Mouse (Mus musculus): ENCODE data around the gene Rai1. TPM values are rescaled to one million over a fixed set of nuclear protein-coding genes. Genes with fewer than 3 reads are reported as not detected.

Gene Rai1
- polyA plus RNA-seq, 1 experiment: 15.3 TPM

GRCm38 (mm10) chr11:60209217-60209932 is 104.6 kb downstream of the Rai1 start:
- no peak for DNase-seq (ENCODE audit: low read depth, low spot score)
- 13% methylated on average over 7 of the region's 7 CpGs for WGBS

GRCm38 (mm10) chr11:60209933-60210249 is 105.1 kb downstream of the Rai1 start:
- DNase-seq (ENCODE audit: low read depth, low spot score): no peak
- WGBS: 5% methylated on average over 2 of the region's 2 CpGs

- WGBS: under 1% methylated on average over 47 of the region's 47 CpGs
- DNase-seq (ENCODE audit: low read depth, low spot score): no peak
These were observed 105.5 kb downstream of the Rai1 start for GRCm38 (mm10) chr11:60210305-60210724.

DNA sequence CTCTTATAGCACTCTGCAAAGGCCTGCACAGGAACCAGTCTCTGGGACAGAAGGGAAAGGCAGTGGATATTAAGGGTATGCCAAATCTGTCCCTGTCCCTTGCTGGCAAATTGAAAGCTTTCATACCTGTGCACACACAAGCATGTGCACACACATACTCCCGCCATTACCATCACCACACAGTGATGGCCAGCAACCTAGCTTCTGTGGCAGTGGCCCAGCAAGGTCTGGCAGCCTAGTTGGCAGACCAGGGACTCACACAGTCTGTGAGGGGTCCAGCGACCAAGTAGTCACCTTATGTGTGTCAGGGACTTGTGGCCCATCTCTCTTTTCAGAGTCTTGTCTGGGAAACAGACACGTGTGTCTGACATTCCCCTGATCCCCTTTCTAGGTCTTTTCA is 106.3 kb downstream of the Rai1 start:
- no peak for DNase-seq (ENCODE audit: low read depth, low spot score)
- WGBS: 45% methylated on average over 3 of the region's 3 CpGs

DNA sequence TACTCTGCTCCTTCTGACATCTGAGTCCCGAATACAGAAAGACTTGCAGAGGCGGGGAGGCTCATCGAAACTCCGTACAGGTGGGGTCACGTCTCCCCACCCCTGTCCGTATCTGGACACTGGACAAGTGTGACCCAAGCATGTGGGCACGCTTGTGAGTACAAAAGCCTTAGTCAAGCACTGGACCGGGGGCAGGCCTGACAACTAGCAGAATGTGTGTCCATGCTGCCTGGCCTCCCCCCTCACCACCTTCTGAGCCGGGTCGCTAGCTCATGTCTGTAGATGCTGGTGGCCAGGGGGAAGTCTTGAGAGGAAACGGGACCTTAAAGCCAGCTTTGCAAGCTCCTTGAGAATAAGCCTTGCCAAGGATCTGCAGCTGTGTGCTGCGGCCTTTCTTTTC is 106.9 kb downstream of the Rai1 start:
- no peak for DNase-seq (ENCODE audit: low read depth, low spot score)
- WGBS: 72% methylated on average over 12 of the region's 12 CpGs

DNA sequence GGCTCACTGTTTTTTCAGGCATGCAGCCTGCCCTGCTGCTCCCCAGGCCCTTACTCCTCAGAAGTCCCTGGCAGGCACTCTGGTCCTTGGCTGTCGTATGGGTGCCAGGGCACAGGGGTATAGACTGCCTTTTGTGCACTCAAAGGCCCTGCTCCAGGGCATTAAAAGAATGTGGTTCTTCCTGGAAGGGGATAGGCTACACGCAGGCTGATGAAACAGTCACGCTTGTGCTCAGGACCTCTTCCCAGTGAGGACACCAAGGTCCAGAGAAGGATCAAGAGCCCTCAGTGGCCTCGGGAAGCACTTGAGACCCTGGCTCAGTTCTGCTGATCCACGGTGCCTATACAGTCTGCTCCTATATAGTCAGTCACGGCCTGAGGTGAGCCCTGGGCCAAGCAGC is 108.5 kb downstream of the Rai1 start:
- DNase-seq (ENCODE audit: low read depth, low spot score): no peak
- 69% methylated on average over 6 of the region's 6 CpGs for WGBS

GRCm38 (mm10) chr11:60216671-60217070 is 111.9 kb downstream of the Rai1 start:
- 57% methylated on average over 1 of the region's 1 CpGs for WGBS
- no peak for DNase-seq (ENCODE audit: low read depth, low spot score)

GRCm38 (mm10) chr11:60217467-60217866 is 112.7 kb downstream of the Rai1 start:
- WGBS: 51% methylated on average over 7 of the region's 7 CpGs
- DNase-seq (ENCODE audit: low read depth, low spot score): no peak

DNA sequence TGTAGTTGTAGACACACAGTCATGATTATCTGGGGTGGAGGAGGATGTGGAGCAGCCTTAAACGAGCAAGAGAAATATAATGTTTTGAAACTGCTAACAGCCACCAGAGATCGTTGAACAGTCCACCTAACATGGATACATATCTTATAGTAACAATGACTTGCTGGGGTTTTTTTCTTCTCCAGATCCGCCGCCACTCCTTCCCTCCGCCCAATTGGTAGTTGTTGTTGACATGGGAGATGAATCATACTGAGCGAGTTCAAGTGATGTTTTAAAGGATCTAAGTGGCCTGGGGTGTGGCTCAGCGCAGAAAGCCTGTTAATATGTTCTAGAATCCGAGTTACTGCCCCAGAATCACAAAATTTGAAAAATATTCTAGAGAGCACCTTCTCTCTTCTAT is 114.8 kb downstream of the Rai1 start:
- WGBS: 4% methylated on average over 8 of the region's 8 CpGs
- DNase-seq (ENCODE audit: low read depth, low spot score): no peak

DNA sequence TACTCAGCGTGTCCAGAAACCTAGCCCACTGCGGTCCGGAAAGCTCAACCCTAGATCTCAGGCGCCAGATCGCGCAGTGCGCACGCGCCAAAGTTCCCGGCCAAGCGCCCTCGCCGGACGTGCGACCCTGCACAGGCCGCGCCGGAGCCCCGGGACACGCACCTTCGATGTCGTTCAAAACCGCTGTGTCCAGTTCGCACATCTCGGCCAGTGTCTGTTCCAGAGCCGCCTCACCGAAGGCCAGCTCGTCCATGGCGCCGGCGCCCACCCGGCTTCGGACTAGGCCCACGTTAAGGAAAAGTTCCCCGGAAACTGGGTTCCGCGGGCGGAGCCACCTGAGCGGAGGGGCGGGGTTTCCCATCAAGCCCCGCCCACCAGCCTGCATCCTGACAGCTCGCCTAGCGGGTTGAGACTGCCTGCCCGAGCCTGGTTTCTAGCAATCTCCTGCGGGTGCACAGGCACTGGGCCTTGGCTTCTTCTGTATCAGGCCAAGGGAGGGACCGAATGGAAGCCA is 115.5 kb downstream of the Rai1 start:
- DNase-seq (ENCODE audit: low read depth, low spot score): no peak
- WGBS: under 1% methylated on average over 46 of the region's 46 CpGs

GRCm38 (mm10) chr11:60221425-60221824 is 116.6 kb downstream of the Rai1 start:
- 93% methylated on average over 6 of the region's 6 CpGs for WGBS
- DNase-seq (ENCODE audit: low read depth, low spot score): no peak

- WGBS: 42% methylated on average over 3 of the region's 3 CpGs
- DNase-seq (ENCODE audit: low read depth, low spot score): no peak
These were observed 117.3 kb downstream of the Rai1 start for GRCm38 (mm10) chr11:60222085-60222468.

GRCm38 (mm10) chr11:60222469-60223236 is 117.8 kb downstream of the Rai1 start, which contains the start of gene Srebf1:
Gene Srebf1, minus strand, starts transcription at chr11:60222581.
- WGBS: 1% methylated on average over 46 of the region's 46 CpGs

DNA sequence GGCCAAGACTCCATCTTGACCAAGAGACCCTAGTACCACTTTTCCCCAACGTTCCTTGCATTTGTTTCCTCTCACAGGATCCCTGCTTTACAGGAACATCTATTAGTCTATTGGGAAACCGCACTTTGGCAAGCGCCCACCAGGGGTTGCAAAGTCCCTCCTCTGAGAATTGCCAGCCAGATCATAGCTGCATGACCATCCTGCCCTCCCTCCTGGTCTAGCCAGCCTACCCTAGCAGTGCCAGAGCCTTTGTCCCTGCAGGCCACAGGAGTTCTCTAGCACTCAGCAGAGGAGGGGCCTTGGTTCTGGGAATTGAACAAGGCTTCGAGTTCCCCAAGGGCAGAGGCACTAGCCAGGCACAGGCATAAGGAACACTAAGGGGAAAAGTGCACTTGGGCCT is 119.9 kb downstream of the Rai1 start:
- WGBS: 62% methylated on average over 4 of the region's 4 CpGs
- DNase-seq (ENCODE audit: low read depth, low spot score): no peak

More at GRCm38 (mm10) chr11:60222469-60223236, 117.8 kb downstream of the Rai1 start, which contains the start of gene Srebf1:
- DNase-seq (ENCODE audit: low read depth, low spot score): no peak

GRCm38 (mm10) chr11:60225874-60226273 is 121.1 kb downstream of the Rai1 start:
- WGBS: 83% methylated on average over 1 of the region's 1 CpGs

DNA sequence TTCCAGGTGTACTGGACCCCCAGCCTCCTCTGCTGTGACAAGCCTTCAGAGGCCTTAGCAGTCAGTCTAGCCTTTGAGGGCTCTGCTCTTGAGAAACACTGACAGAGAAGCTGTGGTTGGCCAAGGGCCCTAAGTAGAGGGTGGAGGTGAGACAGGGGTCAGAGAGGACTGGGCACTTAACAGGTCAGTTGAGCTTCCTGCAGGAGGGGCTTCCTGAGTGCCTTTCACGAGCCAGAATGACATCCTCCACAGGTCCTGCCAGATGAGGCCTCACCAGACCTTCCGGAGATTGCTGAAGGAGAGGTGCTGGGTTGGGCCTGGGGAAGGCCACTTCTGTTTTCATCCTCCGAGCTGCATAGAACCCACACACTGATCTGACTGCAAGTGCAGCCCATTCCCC is 123.7 kb downstream of the Rai1 start:
- no peak for DNase-seq (ENCODE audit: low read depth, low spot score)
- WGBS: 81% methylated on average over 3 of the region's 3 CpGs

More at GRCm38 (mm10) chr11:60225874-60226273, 121.1 kb downstream of the Rai1 start:
- no peak for DNase-seq (ENCODE audit: low read depth, low spot score)

DNA sequence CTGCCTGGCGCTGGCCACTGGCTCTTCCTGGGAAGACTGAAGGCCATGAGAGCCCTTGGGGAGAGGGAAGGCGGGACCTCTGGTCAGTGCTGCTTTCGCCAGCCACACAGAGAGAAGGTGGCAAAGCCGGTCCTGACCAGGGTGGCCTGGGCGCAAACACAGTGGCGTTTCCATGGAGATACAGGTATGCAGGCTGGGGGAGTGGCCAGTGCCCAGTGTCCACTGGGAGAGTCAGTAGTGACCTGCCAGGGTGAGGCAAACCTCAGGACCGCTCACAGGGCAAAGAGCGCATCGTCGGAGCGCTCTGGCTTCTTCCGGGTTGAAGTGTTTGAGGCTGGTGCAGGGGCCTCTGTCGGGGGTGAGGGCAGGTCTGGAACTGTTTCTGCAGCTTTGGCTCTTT is 125.0 kb downstream of the Rai1 start:
- WGBS: 44% methylated on average over 13 of the region's 13 CpGs
- no peak for DNase-seq (ENCODE audit: low read depth, low spot score)

DNA sequence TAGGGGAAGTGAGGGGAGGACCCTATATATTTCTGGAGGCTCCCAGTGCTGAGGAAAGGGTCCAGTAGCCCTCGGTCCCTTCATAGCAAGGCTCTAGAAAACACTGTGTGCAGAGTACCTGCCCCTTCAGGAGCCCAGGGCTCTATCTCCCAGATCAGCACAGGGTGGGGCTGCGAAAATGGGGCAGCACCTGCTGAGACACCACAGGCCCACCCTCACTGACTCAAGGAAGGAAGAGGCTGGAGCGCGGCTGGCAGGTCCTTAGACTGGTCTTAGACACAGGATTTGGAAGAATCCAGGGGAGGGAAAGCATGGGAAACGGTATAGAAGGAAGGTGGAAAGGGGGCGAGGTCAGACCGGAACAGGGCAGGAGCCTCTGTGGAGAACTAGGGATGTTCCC is 125.7 kb downstream of the Rai1 start:
- WGBS: 90% methylated on average over 7 of the region's 7 CpGs
- no peak for DNase-seq (ENCODE audit: low read depth, low spot score)

- 92% methylated on average over 3 of the region's 3 CpGs for WGBS
- DNase-seq (ENCODE audit: low read depth, low spot score): no peak
These were observed 126.5 kb downstream of the Rai1 start for GRCm38 (mm10) chr11:60231326-60231725.

- DNase-seq (ENCODE audit: low read depth, low spot score): no peak
These were observed 127.1 kb downstream of the Rai1 start for GRCm38 (mm10) chr11:60231951-60232350.

More at GRCm38 (mm10) chr11:60231951-60232350, 127.1 kb downstream of the Rai1 start:
- WGBS: 76% methylated on average over 4 of the region's 4 CpGs
